Mouse (Mus musculus): ENCODE results near the gene Reln. TPM values are rescaled to one million over a fixed set of nuclear protein-coding genes. Genes with fewer than 3 reads are reported as not detected.

Reln gene
- total RNA-seq, 2 experiments from 2014 or later, result 40.9 to 44.7 TPM

GRCm38 (mm10) chr5:21936096-21936495 lies 408.4 kb downstream of the Reln start:
- DNase-seq (ENCODE audit: low spot score in 2 of 2), result no peak

GRCm38 (mm10) chr5:21934811-21935396 lies 409.6 kb downstream of the Reln start:
- no peak for DNase-seq (ENCODE audit: low spot score in 2 of 2)

GRCm38 (mm10) chr5:21934173-21934698 lies 410.3 kb downstream of the Reln start:
- no peak for DNase-seq (ENCODE audit: low spot score in 2 of 2)

GRCm38 (mm10) chr5:21933340-21934075 lies 411.0 kb downstream of the Reln start:
- DNase-seq (ENCODE audit: low spot score in 2 of 2), result no peak

GRCm38 (mm10) chr5:21931151-21931550 lies 413.4 kb downstream of the Reln start:
- no peak for DNase-seq (ENCODE audit: low spot score in 2 of 2)

GRCm38 (mm10) chr5:21920310-21920709 lies 424.2 kb downstream of the Reln start:
- DNase-seq (ENCODE audit: low spot score in 2 of 2), result no peak

- no peak for DNase-seq (ENCODE audit: low spot score in 2 of 2)
Observed at GRCm38 (mm10) chr5:21919281-21919780, 425.2 kb downstream of the Reln start.

GRCm38 (mm10) chr5:21915973-21916372 lies 428.5 kb downstream of the Reln start:
- DNase-seq (ENCODE audit: low spot score in 2 of 2), result no peak

GRCm38 (mm10) chr5:21914776-21915175 lies 429.7 kb downstream of the Reln start:
- DNase-seq (ENCODE audit: low spot score in 2 of 2), result no peak

- no peak for DNase-seq (ENCODE audit: low spot score in 2 of 2)
Observed at GRCm38 (mm10) chr5:21912835-21913530, 431.5 kb downstream of the Reln start.

- no peak for DNase-seq (ENCODE audit: low spot score in 2 of 2)
Observed at GRCm38 (mm10) chr5:21910726-21911125, 433.8 kb downstream of the Reln start.

GRCm38 (mm10) chr5:21909713-21910112 lies 434.8 kb downstream of the Reln start:
- no peak for DNase-seq (ENCODE audit: low spot score in 2 of 2)

GRCm38 (mm10) chr5:21901411-21901810 lies 443.1 kb downstream of the Reln start:
- no peak for DNase-seq (ENCODE audit: low spot score in 2 of 2)

GRCm38 (mm10) chr5:21900891-21901290 lies 443.6 kb downstream of the Reln start:
- DNase-seq (ENCODE audit: low spot score in 2 of 2), result no peak

GRCm38 (mm10) chr5:21898875-21899274 lies 445.6 kb downstream of the Reln start:
- DNase-seq (ENCODE audit: low spot score in 2 of 2), result no peak

GRCm38 (mm10) chr5:21896586-21896985 lies 447.9 kb downstream of the Reln start:
- DNase-seq (ENCODE audit: low spot score in 2 of 2), result no peak

- DNase-seq (ENCODE audit: low spot score in 2 of 2), result no peak
Observed at GRCm38 (mm10) chr5:21894168-21894567, 450.3 kb downstream of the Reln start.

- DNase-seq (ENCODE audit: low spot score in 2 of 2), result no peak
Observed at GRCm38 (mm10) chr5:21866750-21867149, 477.8 kb downstream of the Reln start.

- DNase-seq (ENCODE audit: low spot score in 2 of 2), result peak; percentile 5 to 54
Observed at GRCm38 (mm10) chr5:21866311-21866712, 478.2 kb downstream of the Reln start.

- DNase-seq (ENCODE audit: low spot score in 2 of 2), result no peak
Observed at GRCm38 (mm10) chr5:21865346-21866107, 479.0 kb downstream of the Reln start, which contains the start of gene Slc26a5. Gene Slc26a5, minus strand, starts transcription at chr5:21865604.

GRCm38 (mm10) chr5:21858653-21859052 lies 485.8 kb downstream of the Reln start:
- no peak for DNase-seq (ENCODE audit: low spot score in 2 of 2)
